Mouse (Mus musculus) left cerebral cortex, postnatal 14 days (tissue): Measurements from ENCODE around the gene 2010111I01Rik. TPM values are rescaled to one million over a fixed set of nuclear protein-coding genes. Genes with fewer than 3 reads are reported as not detected.
A peak's percentile ranks its signal among the peaks of the same experiment; 100 is the strongest.
"Not testable (repeated sequence)": the region's sequence is repeated elsewhere in the genome, so short reads cannot be mapped to it uniquely, and the experiment has no call there.

Source experiments
- DNase-seq, 2 experiments: peaks; one replicate each; pipeline ENCODE4 v3.0.0; 2021 to 2022; ENCODE audit warnings: low spot score in 2 of 2, mixed read lengths in 1 of 2
- intact Hi-C: fragments of 180-260 bp; cut with DNase I; formaldehyde crosslinking; loops from one replicate; pipeline ENCODE4 v1.15.1; 2025
- total RNA-seq, 2 experiments: library from RNA; stranded (reverse); gene quantifications; 2 replicates each; pipeline ENCODE4 v1.2.3; 2021

2010111I01Rik gene
- total RNA-seq, 2 experiments from 2014 or later: 80.6 to 105 TPM

- DNase-seq: peak; percentile 68 to 75
- intact Hi-C loops: loop anchor here (2.0 to 5.0 kb wide), 2 partner anchors 90 to 414 kb away; no protein-coding TSS in a partner anchor
These were observed 368.0 kb downstream of the 2010111I01Rik start for GRCm38 (mm10) chr13:63332576-63333300.

GRCm38 (mm10) chr13:63335421-63336134 lies 370.9 kb downstream of the 2010111I01Rik start:
- intact Hi-C loops: no loop called here
- DNase-seq: peak in 1 of 2 experiments; percentile 45

- intact Hi-C loops: no loop called here
- peak; percentile 49 to 55 for DNase-seq
These were observed 371.6 kb downstream of the 2010111I01Rik start for GRCm38 (mm10) chr13:63336335-63336734.

GRCm38 (mm10) chr13:63337239-63337960 lies 372.7 kb downstream of the 2010111I01Rik start:
- DNase-seq: no peak

GRCm38 (mm10) chr13:63339946-63340345 lies 375.3 kb downstream of the 2010111I01Rik start:
- DNase-seq: no peak
- intact Hi-C loops: no loop called here

More at GRCm38 (mm10) chr13:63337239-63337960, 372.7 kb downstream of the 2010111I01Rik start:
- intact Hi-C loops: no loop called here

GRCm38 (mm10) chr13:63342781-63343180 lies 378.1 kb downstream of the 2010111I01Rik start:
- no peak for DNase-seq
- intact Hi-C loops: no loop called here

- intact Hi-C loops: no loop called here
These were observed 379.8 kb downstream of the 2010111I01Rik start for GRCm38 (mm10) chr13:63344481-63344880.

GRCm38 (mm10) chr13:63345476-63346225 lies 381.0 kb downstream of the 2010111I01Rik start:
- DNase-seq: no peak
- intact Hi-C loops: no loop called here

More at GRCm38 (mm10) chr13:63344481-63344880, 379.8 kb downstream of the 2010111I01Rik start:
- DNase-seq: no peak

- intact Hi-C loops: no loop called here
- DNase-seq: no peak
These were observed 382.9 kb downstream of the 2010111I01Rik start for GRCm38 (mm10) chr13:63347639-63348038.

- intact Hi-C loops: no loop called here
- no peak for DNase-seq
These were observed 385.4 kb downstream of the 2010111I01Rik start for GRCm38 (mm10) chr13:63350076-63350475.

GRCm38 (mm10) chr13:63353312-63353711 lies 388.6 kb downstream of the 2010111I01Rik start:
- DNase-seq, intact Hi-C loops: not testable (repeated sequence)

GRCm38 (mm10) chr13:63356101-63356500 lies 391.4 kb downstream of the 2010111I01Rik start:
- intact Hi-C loops: no loop called here
- DNase-seq: no peak

GRCm38 (mm10) chr13:63356558-63356957 lies 391.9 kb downstream of the 2010111I01Rik start:
- intact Hi-C loops: no loop called here
- DNase-seq: peak; percentile 82 to 85

GRCm38 (mm10) chr13:63359393-63359792 lies 394.7 kb downstream of the 2010111I01Rik start:
- no peak for DNase-seq
- intact Hi-C loops: no loop called here

GRCm38 (mm10) chr13:63360111-63360885 lies 395.6 kb downstream of the 2010111I01Rik start:
- intact Hi-C loops: loop anchor here (10.0 kb wide), 1 partner anchor 675 kb away; no protein-coding TSS in a partner anchor
- peak; percentile 18 to 84 for DNase-seq

GRCm38 (mm10) chr13:63361755-63362154 lies 397.1 kb downstream of the 2010111I01Rik start:
- DNase-seq: no peak
- intact Hi-C loops: loop anchor here (10.0 kb wide), 1 partner anchor 673 kb away; no protein-coding TSS in a partner anchor

GRCm38 (mm10) chr13:63373460-63374166 lies 408.9 kb downstream of the 2010111I01Rik start:
- intact Hi-C loops: no loop called here
- no peak for DNase-seq
